Mouse (Mus musculus) cerebellum, postnatal 4 days (tissue): ENCODE results near the gene Rftn1.
"Not testable (repeated sequence)": the region's sequence is repeated elsewhere in the genome, so short reads cannot be mapped to it uniquely, and the experiment has no call there.

ENCODE experiments used
- DNase-seq, 2 experiments: peaks; one replicate each; pipeline ENCODE4 v3.0.0; 2022; ENCODE audit warnings: low spot score in 2 of 2, mixed read lengths in 1 of 2

The Rftn1 gene

GRCm38 (mm10) chr17:50190131-50191015 is at the start of gene Rftn1:
Gene Rftn1 (minus strand): TSS chr17:50190674.
- DNase-seq, result peak in 1 of 2 experiments; percentile 36

GRCm38 (mm10) chr17:50237818-50238610 is 47.5 kb upstream of the Rftn1 start:
- no peak for DNase-seq

- DNase-seq, result peak; percentile 90 to 94
Measured at GRCm38 (mm10) chr17:50237436-50237709, 46.9 kb upstream of the Rftn1 start.

GRCm38 (mm10) chr17:50236702-50237435 is 46.4 kb upstream of the Rftn1 start:
- DNase-seq, result peak; percentile 22 to 68

- peak; percentile 19 to 58 for DNase-seq
Measured at GRCm38 (mm10) chr17:50235943-50236701, 45.6 kb upstream of the Rftn1 start.

GRCm38 (mm10) chr17:50233956-50234355 is 43.5 kb upstream of the Rftn1 start:
- DNase-seq, result no peak

- DNase-seq, result peak in 1 of 2 experiments; percentile 52
Measured at GRCm38 (mm10) chr17:50232821-50233220, 42.3 kb upstream of the Rftn1 start.

- no peak for DNase-seq
Measured at GRCm38 (mm10) chr17:50231206-50231605, 40.7 kb upstream of the Rftn1 start.

GRCm38 (mm10) chr17:50229534-50229933 is 39.1 kb upstream of the Rftn1 start:
- no peak for DNase-seq

- peak in 1 of 2 experiments; percentile 6 for DNase-seq
Measured at GRCm38 (mm10) chr17:50227366-50227765, 36.9 kb upstream of the Rftn1 start.

- DNase-seq, result no peak
Measured at GRCm38 (mm10) chr17:50224718-50225117, 34.2 kb upstream of the Rftn1 start.

- DNase-seq, result no peak
Measured at GRCm38 (mm10) chr17:50217978-50218377, 27.5 kb upstream of the Rftn1 start.

- no peak for DNase-seq
Measured at GRCm38 (mm10) chr17:50215104-50215503, 24.6 kb upstream of the Rftn1 start.

- no peak for DNase-seq
Measured at GRCm38 (mm10) chr17:50213117-50213516, 22.6 kb upstream of the Rftn1 start.

- no peak for DNase-seq
Measured at GRCm38 (mm10) chr17:50211816-50212215, 21.3 kb upstream of the Rftn1 start.

GRCm38 (mm10) chr17:50209831-50210230 is 19.4 kb upstream of the Rftn1 start:
- DNase-seq, result no peak

GRCm38 (mm10) chr17:50208137-50209045 is 17.9 kb upstream of the Rftn1 start:
- no peak for DNase-seq

GRCm38 (mm10) chr17:50206262-50206661 is 15.8 kb upstream of the Rftn1 start:
- not testable (repeated sequence) for DNase-seq

GRCm38 (mm10) chr17:50205840-50206239 is 15.4 kb upstream of the Rftn1 start:
- not testable (repeated sequence) for DNase-seq

GRCm38 (mm10) chr17:50205152-50205782 is 14.8 kb upstream of the Rftn1 start:
- no peak for DNase-seq
